Mouse (Mus musculus) kidney, adult 2 months (tissue): ENCODE measurements at regions not wholly inside any gene's neighbourhood (a gene's known extent, or its start where the extent isn't known, plus 50 kb on each side); places are given as distances from the start of the nearest gene placed in this dataset.

Experiments used
- CTCF ChIP-seq: fragments of 200-500 bp; conservative IDR thresholded peaks from 2 replicates; pipeline ENCODE4 v1.5.1; 2011; ENCODE audit warnings: low read depth, mild to moderate bottlenecking, control low read depth, low read length, moderate library complexity, mixed read lengths; ENCODE audit not compliant: insufficient read depth, insufficient read length
- POLR2A ChIP-seq: fragments of 200-500 bp; IDR thresholded peaks from one replicate; pipeline ENCODE4 v1.6.1; 2011; ENCODE audit warnings: low read depth, low read length, control low read depth

DNA sequence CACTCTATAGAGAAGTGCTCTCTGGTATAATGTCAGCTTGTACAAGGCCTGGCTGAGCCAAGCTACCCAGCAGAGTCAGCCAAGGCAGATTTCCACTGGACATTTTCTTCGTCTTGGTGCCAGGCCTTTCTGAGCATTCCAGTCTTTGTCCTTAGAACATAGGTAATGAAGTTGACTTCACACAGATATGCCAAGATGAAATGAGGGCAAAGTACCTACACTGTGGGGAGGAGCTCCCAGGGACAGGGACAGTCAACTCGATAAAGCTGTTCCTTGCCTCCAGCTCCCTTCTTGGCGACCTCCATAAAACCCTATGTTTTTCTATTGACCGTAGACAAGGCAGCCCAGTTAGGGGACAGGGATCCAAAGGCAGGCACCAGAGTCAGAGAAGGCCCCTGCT is 101.3 kb upstream of the Smim15 start:
- no peak for TF ChIP-seq CTCF
- no peak for TF ChIP-seq POLR2A
